Mouse (Mus musculus): ENCODE data around the gene Slc38a3. TPM values are rescaled to one million over a fixed set of nuclear protein-coding genes. Genes with fewer than 3 reads are reported as not detected.

Slc38a3 gene
- polyA plus RNA-seq, 1 experiment from 2014 or later: 31.8 TPM

DNA sequence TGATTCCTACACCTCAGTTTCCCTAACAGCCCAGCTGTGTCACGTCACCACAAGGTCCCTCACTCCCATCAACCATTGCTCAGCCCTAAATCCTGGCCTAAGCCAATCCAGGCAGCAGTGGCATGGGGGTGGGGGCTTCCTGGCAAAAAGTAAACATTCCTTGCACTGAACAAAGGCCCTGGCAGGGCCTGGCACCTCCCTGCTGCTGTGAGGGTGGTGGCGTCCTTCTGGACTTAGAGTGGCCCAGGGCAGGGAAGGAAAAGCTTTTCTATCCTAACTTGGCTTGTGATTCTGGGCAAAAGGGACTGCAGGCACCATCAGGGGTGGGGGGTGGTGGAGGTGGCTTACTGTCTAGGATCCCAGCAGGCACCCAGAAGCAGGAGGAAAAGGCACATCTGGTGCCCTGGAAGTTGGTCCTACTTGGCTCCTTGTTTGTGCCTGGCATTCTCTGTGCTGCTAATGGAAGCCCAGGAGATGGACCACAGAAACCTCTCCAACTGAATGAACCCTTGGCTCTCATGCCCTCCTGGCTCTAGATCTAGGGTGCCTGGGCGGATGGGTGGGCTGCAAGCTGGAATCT is 33.4 kb upstream of the Slc38a3 start:
- peaks cover 87% of the 10 kb centered on the region for H3K4me1 ChIP-seq
- ATAC-seq (replicated peaks): no peak
- 67% methylated on average over 3 of the region's 3 CpGs for WGBS
- no peak overlapping the region for H3K9ac ChIP-seq
- H3K4me2 ChIP-seq: no peak overlapping the region
- no peaks in the 10 kb centered on the region for H3K9me3 ChIP-seq
- H3K27ac ChIP-seq: no peak overlapping the region
- H3K27me3 ChIP-seq (replicated peaks): no peaks in the 10 kb centered on the region
- H3K4me3 ChIP-seq: no peak overlapping the region
- H3K36me3 ChIP-seq (replicated peaks): no peaks in the 10 kb centered on the region; the same call in 1 of the 2 replicates

DNA sequence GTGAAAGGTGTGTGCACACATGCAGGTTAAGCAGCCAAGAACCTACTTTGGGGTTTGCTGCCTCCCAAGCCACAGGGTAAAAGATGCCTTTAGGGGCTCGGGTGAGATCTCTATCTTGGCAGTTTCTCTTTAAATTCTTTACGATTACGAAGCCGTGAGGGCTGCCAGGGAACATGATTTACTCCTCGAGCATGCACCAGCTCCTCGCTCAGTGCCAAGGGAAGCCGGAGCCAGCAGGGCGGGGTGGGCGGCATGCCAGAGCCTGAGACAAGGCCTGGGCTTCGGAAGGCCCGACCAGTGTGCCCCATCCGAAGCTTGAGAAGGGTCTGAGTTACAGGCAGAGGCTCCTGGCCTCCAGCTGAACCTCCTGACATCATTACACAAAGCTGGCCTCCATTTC is 32.3 kb upstream of the Slc38a3 start:
- Histone ChIP-seq H3K9ac (no peak overlapping the region), H3K9me3 (no peaks in the 10 kb centered on the region), H3K4me1 (peaks cover 89% of the 10 kb centered on the region), H3K27ac (peak overlapping the region; percentile 39; the same call in 1 of the 2 replicates), H3K4me3 (no peak overlapping the region), H3K27me3 (replicated peaks) (no peaks in the 10 kb centered on the region), H3K4me2 (no peak overlapping the region), H3K36me3 (replicated peaks) (no peaks in the 10 kb centered on the region; the same call in 1 of the 2 replicates)
- 58% methylated on average over 12 of the region's 12 CpGs for WGBS
- ATAC-seq (replicated peaks): no peak

DNA sequence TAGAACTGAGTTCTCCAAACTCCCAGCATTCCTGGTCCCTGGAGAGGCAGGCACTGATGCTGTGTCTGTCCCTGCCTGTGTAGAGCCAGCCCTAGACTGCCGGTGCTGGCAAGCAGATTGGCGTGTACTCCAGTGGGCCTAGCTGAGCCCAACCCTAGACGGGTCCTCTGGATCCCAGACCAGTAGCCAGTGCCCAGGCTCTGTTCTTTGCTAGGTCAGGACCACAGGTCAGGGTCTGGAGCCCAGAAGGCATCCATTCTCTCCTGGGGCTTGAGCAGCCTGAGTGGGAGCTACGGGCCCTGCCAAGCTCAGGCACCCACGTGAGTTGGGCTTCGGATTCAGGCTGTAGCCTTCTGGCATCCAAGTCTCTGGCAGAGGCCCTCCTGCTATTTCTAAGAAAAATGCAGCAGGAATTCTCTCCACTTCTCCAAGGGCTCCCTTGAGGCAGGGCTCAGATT is 30.8 kb upstream of the Slc38a3 start:
- ATAC-seq (replicated peaks): no peak
- Histone ChIP-seq H3K4me1 (peaks cover 89% of the 10 kb centered on the region), H3K4me3 (no peak overlapping the region)

GRCm38 (mm10) chr9:107699376-107699980 is 30.1 kb upstream of the Slc38a3 start:
- no peaks in the 10 kb centered on the region; the same call in 1 of the 2 replicates for H3K36me3 ChIP-seq (replicated peaks)
- peaks cover 88% of the 10 kb centered on the region for H3K4me1 ChIP-seq
- WGBS: 9% methylated on average over 9 of the region's 9 CpGs
- H3K4me3 ChIP-seq: no peak overlapping the region
- H3K27me3 ChIP-seq (replicated peaks): no peaks in the 10 kb centered on the region
- peak overlapping the region; percentile 11; the same call in 1 of the 2 replicates for H3K4me2 ChIP-seq
- no peaks in the 10 kb centered on the region for H3K9me3 ChIP-seq
- H3K27ac ChIP-seq: 0 out of 2 replicates have a peak overlapping the region, but pooled peaks have one; percentile 20
- H3K9ac ChIP-seq: no peak overlapping the region
- ATAC-seq (replicated peaks): no peak

More for the DNA sequence above, 30.8 kb upstream of the Slc38a3 start:
- Histone ChIP-seq H3K36me3 (replicated peaks) (no peaks in the 10 kb centered on the region; the same call in 1 of the 2 replicates), H3K27me3 (replicated peaks) (no peaks in the 10 kb centered on the region), H3K9me3 (no peaks in the 10 kb centered on the region), H3K4me2 (no peak overlapping the region), H3K9ac (no peak overlapping the region), H3K27ac (peak overlapping the region; percentile 20; the same call in 1 of the 2 replicates)
- WGBS: 27% methylated on average over 6 of the region's 6 CpGs

DNA sequence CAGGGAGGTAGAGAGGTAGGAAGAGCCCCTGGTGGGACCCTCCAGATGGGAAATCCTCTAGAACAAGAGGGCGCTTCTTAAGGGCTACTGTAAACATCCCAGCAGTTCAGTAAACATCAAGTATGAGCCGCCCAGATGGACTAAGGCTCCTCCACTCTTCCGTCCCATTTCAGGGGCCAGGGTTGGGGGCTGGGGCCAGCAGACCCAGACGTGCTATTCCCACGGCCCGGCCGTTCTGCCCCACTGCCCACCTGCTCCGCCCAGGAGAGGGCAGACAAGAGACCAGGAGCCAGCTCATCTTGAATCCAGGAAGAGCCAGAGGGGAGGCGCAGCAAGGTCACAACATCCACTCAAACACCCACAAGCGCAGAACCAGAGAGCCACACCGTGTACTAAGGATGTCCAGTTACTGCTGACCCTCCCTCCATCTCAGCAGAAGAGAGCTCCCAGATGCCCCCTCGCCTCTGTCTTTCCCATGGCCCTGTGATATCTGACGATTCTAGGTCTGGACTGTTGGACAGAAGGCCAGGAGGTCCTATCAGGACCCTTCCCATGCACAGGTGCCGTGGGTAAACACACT is 29.4 kb upstream of the Slc38a3 start:
- H3K36me3 ChIP-seq (replicated peaks): no peaks in the 10 kb centered on the region; the same call in 1 of the 2 replicates
- ATAC-seq (replicated peaks): no peak
- 14% methylated on average over 14 of the region's 14 CpGs for WGBS
- H3K9ac ChIP-seq: 0 out of 2 replicates have a peak overlapping the region, but pooled peaks have one; percentile 1
- H3K4me2 ChIP-seq: peak overlapping the region; percentile 23
- H3K4me3 ChIP-seq: no peak overlapping the region
- H3K9me3 ChIP-seq: no peaks in the 10 kb centered on the region
- H3K27me3 ChIP-seq (replicated peaks): no peaks in the 10 kb centered on the region
- 0 out of 2 replicates have a peak overlapping the region, but pooled peaks have one; percentile 21 for H3K27ac ChIP-seq
- peaks cover 83% of the 10 kb centered on the region for H3K4me1 ChIP-seq

GRCm38 (mm10) chr9:107697811-107698521 is 28.6 kb upstream of the Slc38a3 start:
- Histone ChIP-seq H3K27me3 (replicated peaks) (no peaks in the 10 kb centered on the region), H3K4me2 (peak overlapping the region; percentile 23; the same call in 1 of the 2 replicates), H3K27ac (peak overlapping the region; percentile 48; the same call in 1 of the 2 replicates), H3K9ac (0 out of 2 replicates have a peak overlapping the region, but pooled peaks have one; percentile 13), H3K4me3 (no peak overlapping the region), H3K9me3 (no peaks in the 10 kb centered on the region), H3K4me1 (peaks cover 87% of the 10 kb centered on the region), H3K36me3 (replicated peaks) (no peaks in the 10 kb centered on the region)
- ATAC-seq (replicated peaks): no peak; the same call in 1 of the 2 replicates
- 12% methylated on average over 14 of the region's 14 CpGs for WGBS

DNA sequence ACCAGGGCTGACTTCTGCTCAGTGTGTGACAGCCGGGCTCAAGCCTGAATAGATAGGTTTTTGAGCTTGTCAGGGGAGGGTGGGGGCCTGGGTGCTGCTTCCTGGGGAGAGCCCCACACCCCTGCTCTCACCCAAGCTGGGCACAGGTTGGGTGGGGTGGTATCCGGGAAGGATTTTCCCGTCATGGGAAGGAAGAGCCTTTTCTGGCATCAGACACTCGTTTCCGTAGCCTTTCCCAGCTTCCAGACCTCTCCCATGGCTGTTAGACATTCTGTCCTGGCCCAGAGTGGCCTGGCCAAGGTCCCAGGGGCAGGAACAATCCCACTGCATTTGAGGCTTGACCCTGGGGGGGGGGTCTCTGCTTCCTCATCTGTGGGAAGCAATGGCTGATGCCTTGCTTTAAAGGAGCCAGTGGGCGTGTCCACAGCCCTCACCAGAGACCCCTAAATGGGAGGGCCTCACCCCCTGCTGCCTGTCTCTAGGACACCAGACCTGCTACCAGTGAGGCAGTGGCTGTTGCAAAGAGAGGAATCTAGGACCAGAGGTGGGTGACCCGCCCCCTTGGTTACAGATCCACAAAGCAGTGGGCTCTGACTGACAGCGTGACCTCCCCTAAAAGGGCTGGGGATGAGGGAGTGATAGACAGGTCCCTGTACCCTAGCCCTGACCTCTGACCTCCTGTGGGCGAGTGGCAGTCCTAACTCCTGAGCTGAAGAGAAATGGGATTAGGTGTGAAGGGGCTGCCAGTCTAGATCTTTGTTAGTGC is 27.7 kb upstream of the Slc38a3 start:
- H3K4me1 ChIP-seq: peaks cover 79% of the 10 kb centered on the region
- 0 out of 2 replicates have a peak overlapping the region, but pooled peaks have one; percentile 8 for H3K27ac ChIP-seq
- no peak overlapping the region for H3K4me3 ChIP-seq
- H3K9me3 ChIP-seq: no peaks in the 10 kb centered on the region
- H3K27me3 ChIP-seq (replicated peaks): no peaks in the 10 kb centered on the region
- WGBS: 29% methylated on average over 9 of the region's 9 CpGs
- ATAC-seq (replicated peaks): no peak
- H3K4me2 ChIP-seq: no peak overlapping the region
- no peak overlapping the region for H3K9ac ChIP-seq
- no peaks in the 10 kb centered on the region for H3K36me3 ChIP-seq (replicated peaks)

DNA sequence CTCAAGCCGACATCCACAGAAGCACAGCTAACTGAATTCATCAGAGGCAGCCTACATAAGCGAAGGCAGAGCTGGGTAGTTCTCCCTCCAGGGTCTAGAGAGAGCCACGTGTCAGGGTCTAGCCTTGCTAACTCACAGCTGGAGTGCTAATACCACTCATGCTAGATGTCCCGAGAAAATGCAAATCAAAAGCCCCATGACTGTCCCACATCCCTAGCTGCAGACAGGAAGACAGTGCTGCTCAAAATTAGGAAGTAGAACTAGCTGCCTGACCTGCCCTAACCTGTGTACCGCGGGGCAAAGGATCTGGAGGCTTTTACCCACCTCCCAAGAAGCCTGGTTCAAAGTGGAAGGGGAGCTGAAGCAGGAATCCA is 26.8 kb upstream of the Slc38a3 start:
- Histone ChIP-seq H3K9ac (no peak overlapping the region), H3K36me3 (replicated peaks) (peaks cover 4% of the 10 kb centered on the region; the same call in 1 of the 2 replicates), H3K4me1 (peaks cover 70% of the 10 kb centered on the region), H3K27me3 (replicated peaks) (no peaks in the 10 kb centered on the region), H3K27ac (no peak overlapping the region), H3K4me2 (no peak overlapping the region), H3K4me3 (no peak overlapping the region), H3K9me3 (no peaks in the 10 kb centered on the region)
- 34% methylated on average over 6 of the region's 6 CpGs for WGBS
- ATAC-seq (replicated peaks): no peak

DNA sequence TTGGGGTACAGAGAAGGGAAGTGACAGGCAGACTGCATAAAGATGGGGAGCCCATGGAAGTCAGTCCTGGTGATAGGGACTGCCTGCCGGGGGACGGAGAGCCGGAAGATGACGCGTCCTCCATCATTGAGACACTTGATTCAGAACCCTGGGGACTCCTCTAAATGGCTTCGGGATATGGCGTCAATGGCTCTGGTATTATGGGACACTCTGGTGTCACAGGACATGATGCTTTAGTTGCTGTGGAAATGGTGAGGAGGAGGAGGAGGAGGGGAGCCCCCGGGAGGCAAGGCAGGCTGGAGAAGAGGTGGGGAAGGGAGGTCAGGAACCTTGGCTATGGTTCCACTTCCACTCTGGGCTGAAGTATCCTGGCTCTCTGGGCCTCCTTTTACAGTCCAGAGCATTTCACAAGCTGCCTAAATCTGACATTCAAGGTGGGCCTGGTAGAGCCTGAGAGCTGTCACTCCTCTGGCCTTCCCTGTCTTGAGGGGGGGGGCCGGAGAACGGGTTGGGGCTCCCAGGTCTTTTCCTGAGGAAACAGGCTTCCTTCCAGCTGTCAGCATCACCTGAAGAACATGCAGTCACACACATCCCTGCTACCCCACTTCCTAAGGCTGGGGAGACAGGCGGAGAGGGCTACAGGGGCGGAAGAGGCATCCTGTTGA is 26.2 kb upstream of the Slc38a3 start:
- H3K4me1 ChIP-seq: peaks cover 65% of the 10 kb centered on the region

DNA sequence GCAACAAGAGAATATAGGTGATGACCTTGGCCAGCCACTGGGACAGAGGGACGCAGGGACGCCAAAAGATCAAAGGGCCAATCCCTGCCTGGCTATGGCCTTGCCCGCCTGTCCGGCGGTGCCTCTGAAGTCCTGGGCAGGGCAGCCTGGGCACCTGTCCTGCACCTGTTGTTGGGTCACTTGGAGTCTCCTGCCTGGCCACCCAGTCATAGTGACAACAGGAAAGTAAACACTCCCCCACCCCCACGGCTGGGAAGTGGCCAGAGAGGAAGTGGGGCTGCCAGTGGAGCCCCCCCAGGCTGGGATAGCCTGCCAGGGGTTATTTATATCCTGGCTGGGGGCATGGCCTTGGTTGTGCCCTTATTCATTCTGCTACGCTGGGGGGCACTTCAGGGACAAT is 25.3 kb upstream of the Slc38a3 start:
- H3K9ac ChIP-seq: no peak overlapping the region
- 68% methylated on average over 7 of the region's 7 CpGs for WGBS
- H3K4me1 ChIP-seq: peaks cover 56% of the 10 kb centered on the region
- H3K27me3 ChIP-seq (replicated peaks): no peaks in the 10 kb centered on the region
- no peaks in the 10 kb centered on the region for H3K9me3 ChIP-seq
- H3K36me3 ChIP-seq (replicated peaks): peaks cover 11% of the 10 kb centered on the region; the same call in 1 of the 2 replicates
- no peak overlapping the region for H3K4me3 ChIP-seq
- ATAC-seq (replicated peaks): no peak
- H3K27ac ChIP-seq: no peak overlapping the region
- no peak overlapping the region for H3K4me2 ChIP-seq

More for the DNA sequence above, 26.2 kb upstream of the Slc38a3 start:
- Histone ChIP-seq H3K27ac (no peak overlapping the region), H3K9ac (no peak overlapping the region), H3K4me3 (no peak overlapping the region), H3K27me3 (replicated peaks) (no peaks in the 10 kb centered on the region), H3K9me3 (no peaks in the 10 kb centered on the region), H3K4me2 (no peak overlapping the region), H3K36me3 (replicated peaks) (peaks cover 4% of the 10 kb centered on the region; the same call in 1 of the 2 replicates)
- ATAC-seq (replicated peaks): no peak
- 83% methylated on average over 12 of the region's 12 CpGs for WGBS

DNA sequence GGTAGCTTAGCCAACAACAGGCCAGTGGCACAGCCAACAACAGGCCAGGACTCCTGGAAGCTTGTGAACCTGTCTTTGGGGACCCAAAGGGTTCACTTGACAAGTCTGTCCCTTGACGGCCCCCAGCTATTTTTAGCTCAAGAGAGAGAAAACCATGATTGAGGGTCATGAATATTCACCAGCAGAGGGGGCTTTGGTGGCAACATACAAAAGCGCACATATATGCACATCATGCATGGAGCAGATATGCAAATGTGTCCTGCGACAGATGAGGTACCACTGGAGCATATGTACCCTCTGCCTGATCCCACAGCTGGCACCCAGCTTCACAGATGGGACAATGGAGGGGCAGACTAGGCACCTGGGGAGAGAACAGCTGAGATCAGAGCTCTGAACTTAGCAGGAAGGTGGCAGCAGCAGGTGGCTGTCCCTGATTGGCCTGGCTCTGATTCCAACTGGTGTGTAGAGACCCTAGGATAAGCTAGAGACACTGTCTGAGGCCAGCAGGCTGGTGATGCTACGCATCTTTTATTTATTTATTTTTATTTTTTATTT is 24.2 kb upstream of the Slc38a3 start:
- peaks cover 15% of the 10 kb centered on the region; the same call in 1 of the 2 replicates for H3K36me3 ChIP-seq (replicated peaks)
- no peak overlapping the region for H3K9ac ChIP-seq
- H3K4me1 ChIP-seq: peaks cover 45% of the 10 kb centered on the region
- ATAC-seq (replicated peaks): no peak
- no peaks in the 10 kb centered on the region for H3K27me3 ChIP-seq (replicated peaks)
- WGBS: 48% methylated on average over 4 of the region's 4 CpGs
- no peak overlapping the region for H3K27ac ChIP-seq
- H3K4me3 ChIP-seq: no peak overlapping the region
- no peaks in the 10 kb centered on the region for H3K9me3 ChIP-seq
- no peak overlapping the region for H3K4me2 ChIP-seq

All from midbrain, embryonic 15.5 days (tissue).